Mouse (Mus musculus) c-Kit-positive CD71-positive TER-119-positive erythroid progenitor cells, embryonic 14.5 days (primary cell): ENCODE data around the gene Nkain4.
A peak's percentile ranks its signal among the peaks of the same experiment; 100 is the strongest.

Experiments used
- DNase-seq: peaks from one replicate; pipeline ENCODE4 v3.0.0-alpha.2; 2013; ENCODE audit warnings: low spot score

Gene Nkain4

GRCm38 (mm10) chr2:180954061-180955047 lies at the start of gene Nkain4:
Gene Nkain4 (minus strand): TSS chr2:180954699.
- DNase-seq: no peak

- DNase-seq: no peak
Measured at GRCm38 (mm10) chr2:180996905-180997304, 42.4 kb upstream of the Nkain4 start.

- peak; percentile 17 for DNase-seq
Measured at GRCm38 (mm10) chr2:180996436-180996835, 41.9 kb upstream of the Nkain4 start.

GRCm38 (mm10) chr2:180995457-180995856 lies 41.0 kb upstream of the Nkain4 start:
- no peak for DNase-seq

- DNase-seq: no peak
Measured at GRCm38 (mm10) chr2:180994360-180994759, 39.9 kb upstream of the Nkain4 start.

- DNase-seq: no peak
Measured at GRCm38 (mm10) chr2:180990347-180990746, 35.8 kb upstream of the Nkain4 start.

- no peak for DNase-seq
Measured at GRCm38 (mm10) chr2:180988948-180989347, 34.4 kb upstream of the Nkain4 start.

- no peak for DNase-seq
Measured at GRCm38 (mm10) chr2:180988347-180988913, 33.9 kb upstream of the Nkain4 start.

GRCm38 (mm10) chr2:180987432-180988030 lies 33.0 kb upstream of the Nkain4 start:
- no peak for DNase-seq

GRCm38 (mm10) chr2:180987001-180987400 lies 32.5 kb upstream of the Nkain4 start:
- DNase-seq: no peak

GRCm38 (mm10) chr2:180986449-180986848 lies 31.9 kb upstream of the Nkain4 start, which contains the start of gene Col20a1:
Gene Col20a1 (plus strand): TSS chr2:180986535.
- DNase-seq: no peak

GRCm38 (mm10) chr2:180985635-180986034 lies 31.1 kb upstream of the Nkain4 start:
- no peak for DNase-seq

- DNase-seq: no peak
Measured at GRCm38 (mm10) chr2:180981133-180981532, 26.6 kb upstream of the Nkain4 start.

GRCm38 (mm10) chr2:180967010-180967763 lies 12.7 kb upstream of the Nkain4 start, which contains the start of gene Arfgap1:
Gene Arfgap1 (plus strand): TSS chr2:180967225.
- peak; percentile 81 for DNase-seq

- peak; percentile 23 for DNase-seq
Measured at GRCm38 (mm10) chr2:180966092-180966882, 11.8 kb upstream of the Nkain4 start.

GRCm38 (mm10) chr2:180963956-180964355 lies 9.5 kb upstream of the Nkain4 start:
- peak; percentile 68 for DNase-seq

- DNase-seq: no peak
Measured at GRCm38 (mm10) chr2:180962616-180963308, 8.3 kb upstream of the Nkain4 start.

GRCm38 (mm10) chr2:180960187-180960586 lies 5.7 kb upstream of the Nkain4 start:
- no peak for DNase-seq

- DNase-seq: no peak
Measured at GRCm38 (mm10) chr2:180959605-180960004, 5.1 kb upstream of the Nkain4 start.

GRCm38 (mm10) chr2:180953638-180954037 lies 861 bp downstream of the Nkain4 start:
- DNase-seq: no peak
